Mouse (Mus musculus): ENCODE results near the gene Lrch3. TPM values are rescaled to one million over a fixed set of nuclear protein-coding genes. Genes with fewer than 3 reads are reported as not detected.

Lrch3 gene
- polyA plus RNA-seq, 1 experiment from 2014 or later: 15.3 TPM

- H3K27me3 ChIP-seq (replicated peaks): no peaks in the 10 kb centered on the region
- no peak for ATAC-seq
- no peak overlapping the region for H3K4me3 ChIP-seq (replicated peaks)
- H3K4me2 ChIP-seq (replicated peaks): no peak overlapping the region
- H3K9me3 ChIP-seq: no peaks in the 10 kb centered on the region
- H3K27ac ChIP-seq: no peak overlapping the region
- H3K36me3 ChIP-seq: peaks cover 20% of the 10 kb centered on the region
- no peak overlapping the region for H3K9ac ChIP-seq
- peaks cover 25% of the 10 kb centered on the region for H3K4me1 ChIP-seq (replicated peaks)
- 77% methylated on average over 2 of the region's 2 CpGs for WGBS
Observed at GRCm38 (mm10) chr16:33060926-33061325, 147.0 kb downstream of the Lrch3 start.

GRCm38 (mm10) chr16:33061400-33061799 lies 147.5 kb downstream of the Lrch3 start:
- Histone ChIP-seq H3K9me3 (no peaks in the 10 kb centered on the region), H3K27me3 (replicated peaks) (no peaks in the 10 kb centered on the region), H3K27ac (peak overlapping the region; percentile 78; the same call in 1 of the 2 replicates), H3K9ac (no peak overlapping the region), H3K4me3 (replicated peaks) (no peak overlapping the region), H3K36me3 (peaks cover 20% of the 10 kb centered on the region), H3K4me2 (replicated peaks) (peak overlapping the region; percentile 85), H3K4me1 (replicated peaks) (peaks cover 25% of the 10 kb centered on the region)
- WGBS: 44% methylated on average over 11 of the region's 11 CpGs
- no peak for ATAC-seq

GRCm38 (mm10) chr16:33062024-33062681 lies 148.3 kb downstream of the Lrch3 start, which contains the start of gene Lmln:
Lmln (plus strand) TSS chr16:33062521.
- under 1% methylated on average over 59 of the region's 64 CpGs for WGBS
- ATAC-seq: peak; percentile 98
- Histone ChIP-seq H3K27me3 (replicated peaks) (no peaks in the 10 kb centered on the region), H3K36me3 (peaks cover 20% of the 10 kb centered on the region), H3K4me2 (replicated peaks) (peak within 1 kb of the TSS; percentile 85), H3K4me3 (replicated peaks) (peak within 1 kb of the TSS; percentile 79), H3K27ac (peak within 1 kb of the TSS; percentile 78), H3K9ac (peak within 1 kb of the TSS; percentile 66), H3K4me1 (replicated peaks) (peaks cover 25% of the 10 kb centered on the region), H3K9me3 (no peaks in the 10 kb centered on the region)

GRCm38 (mm10) chr16:33062682-33063131 lies 148.8 kb downstream of the Lrch3 start:
- 0% methylated on average over 33 of the region's 35 CpGs for WGBS
- H3K4me3 ChIP-seq (replicated peaks): peak overlapping the region; percentile 79

GRCm38 (mm10) chr16:33063267-33063666 lies 149.4 kb downstream of the Lrch3 start:
- no peaks in the 10 kb centered on the region for H3K9me3 ChIP-seq
- peak overlapping the region; percentile 79 for H3K4me3 ChIP-seq (replicated peaks)
- WGBS: 25% methylated on average over 7 of the region's 7 CpGs
- H3K4me2 ChIP-seq (replicated peaks): peak overlapping the region; percentile 85
- peak overlapping the region; percentile 78; the same call in 1 of the 2 replicates for H3K27ac ChIP-seq
- H3K4me1 ChIP-seq (replicated peaks): peaks cover 20% of the 10 kb centered on the region; the same call in 1 of the 2 replicates
- peak overlapping the region; percentile 66 for H3K9ac ChIP-seq
- peaks cover 18% of the 10 kb centered on the region for H3K36me3 ChIP-seq
- no peak for ATAC-seq
- H3K27me3 ChIP-seq (replicated peaks): no peaks in the 10 kb centered on the region

More at GRCm38 (mm10) chr16:33062682-33063131, 148.8 kb downstream of the Lrch3 start:
- Histone ChIP-seq H3K27ac (peak overlapping the region; percentile 78), H3K27me3 (replicated peaks) (no peaks in the 10 kb centered on the region), H3K9ac (peak overlapping the region; percentile 66), H3K4me2 (replicated peaks) (peak overlapping the region; percentile 85), H3K4me1 (replicated peaks) (peaks cover 25% of the 10 kb centered on the region), H3K36me3 (peaks cover 20% of the 10 kb centered on the region), H3K9me3 (no peaks in the 10 kb centered on the region)
- peak; percentile 81 for ATAC-seq

GRCm38 (mm10) chr16:33064636-33065035 lies 150.7 kb downstream of the Lrch3 start:
- ATAC-seq: no peak
- WGBS: 82% methylated on average over 9 of the region's 9 CpGs
- Histone ChIP-seq H3K27ac (no peak overlapping the region), H3K4me3 (replicated peaks) (no peak overlapping the region), H3K9me3 (no peaks in the 10 kb centered on the region), H3K27me3 (replicated peaks) (no peaks in the 10 kb centered on the region), H3K4me2 (replicated peaks) (no peak overlapping the region), H3K36me3 (peaks cover 7% of the 10 kb centered on the region), H3K4me1 (replicated peaks) (0 out of 2 replicates have a peak, but pooled peaks cover 14% of the 10 kb centered on the region), H3K9ac (no peak overlapping the region)

Other genes with a start within 250 kb of the Lrch3 start
- gene Muc4, start 178.2 kb upstream of the Lrch3 start, polyA plus RNA-seq (2015; fragmentation: Nextera tagmentation; extraction: Ambion mirVana): 1.7 and 2.5 TPM in 2 replicates
- gene Muc20, start 116.7 kb upstream of the Lrch3 start, polyA plus RNA-seq (2015; fragmentation: Nextera tagmentation; extraction: Ambion mirVana): 0.09 TPM in 1 of 2 replicates, not detected in the other
- 0.61 and 1.0 TPM in 2 replicates for gene Smbd1, start 103.6 kb upstream of the Lrch3 start, polyA plus RNA-seq (2015; fragmentation: Nextera tagmentation; extraction: Ambion mirVana)
- 72.6 and 97.7 TPM in 2 replicates for gene Fyttd1, start 36.6 kb upstream of the Lrch3 start, polyA plus RNA-seq (2015; fragmentation: Nextera tagmentation; extraction: Ambion mirVana)
- gene Rubcn, start 36.3 kb upstream of the Lrch3 start, polyA plus RNA-seq (2015; fragmentation: Nextera tagmentation; extraction: Ambion mirVana): 14.1 and 14.3 TPM in 2 replicates
- gene Iqcg, start 142.1 kb downstream of the Lrch3 start, polyA plus RNA-seq (2015; fragmentation: Nextera tagmentation; extraction: Ambion mirVana): 1.7 and 1.9 TPM in 2 replicates
- 1,031 and 1,044 TPM in 2 replicates for gene Rpl35a, start 142.4 kb downstream of the Lrch3 start, polyA plus RNA-seq (2015; fragmentation: Nextera tagmentation; extraction: Ambion mirVana)
- gene Lmln, start 148.4 kb downstream of the Lrch3 start, polyA plus RNA-seq (2015; fragmentation: Nextera tagmentation; extraction: Ambion mirVana): 2.0 and 3.4 TPM in 2 replicates